Mouse (Mus musculus): ENCODE results near the gene C77080.
"Not testable (repeated sequence)": the region's sequence is repeated elsewhere in the genome, so short reads cannot be mapped to it uniquely, and the experiment has no call there.

Gene C77080

GRCm38 (mm10) chr4:129218569-129219175 lies 42.5 kb downstream of the C77080 start:
- DNase-seq (ENCODE audit: low spot score in 2 of 2) = no peak

- not testable (repeated sequence) for DNase-seq (ENCODE audit: low spot score in 2 of 2)
Observed at GRCm38 (mm10) chr4:129212486-129212885, 48.7 kb downstream of the C77080 start.

- DNase-seq (ENCODE audit: low spot score in 2 of 2) = no peak
Observed at GRCm38 (mm10) chr4:129211461-129211860, 49.7 kb downstream of the C77080 start.

GRCm38 (mm10) chr4:129209504-129209903 lies 51.7 kb downstream of the C77080 start:
- DNase-seq (ENCODE audit: low spot score in 2 of 2) = no peak

GRCm38 (mm10) chr4:129206792-129207191 lies 54.4 kb downstream of the C77080 start:
- no peak for DNase-seq (ENCODE audit: low spot score in 2 of 2)

- no peak for DNase-seq (ENCODE audit: low spot score in 2 of 2)
Observed at GRCm38 (mm10) chr4:129204655-129205054, 56.5 kb downstream of the C77080 start.

- no peak for DNase-seq (ENCODE audit: low spot score in 2 of 2)
Observed at GRCm38 (mm10) chr4:129197514-129197913, 63.7 kb downstream of the C77080 start.

GRCm38 (mm10) chr4:129194280-129194679 lies 66.9 kb downstream of the C77080 start:
- DNase-seq (ENCODE audit: low spot score in 2 of 2) = no peak

- DNase-seq (ENCODE audit: low spot score in 2 of 2) = no peak
Observed at GRCm38 (mm10) chr4:129191691-129192090, 69.5 kb downstream of the C77080 start.

- DNase-seq (ENCODE audit: low spot score in 2 of 2) = no peak
Observed at GRCm38 (mm10) chr4:129190538-129190937, 70.7 kb downstream of the C77080 start.

- peak; percentile 91 to 92 for DNase-seq (ENCODE audit: low spot score in 2 of 2)
Observed at GRCm38 (mm10) chr4:129189542-129190519, 71.4 kb downstream of the C77080 start, which contains the start of the genes S100pbp and Yars. Gene S100pbp (minus strand): TSS chr4:129189727. Gene Yars (plus strand): TSS chr4:129189760.

- DNase-seq (ENCODE audit: low spot score in 2 of 2) = peak in 1 of 2 experiments; percentile 35
Observed at GRCm38 (mm10) chr4:129188803-129189541, 72.2 kb downstream of the C77080 start.

GRCm38 (mm10) chr4:129188041-129188659 lies 73.1 kb downstream of the C77080 start:
- no peak for DNase-seq (ENCODE audit: low spot score in 2 of 2)

- no peak for DNase-seq (ENCODE audit: low spot score in 2 of 2)
Observed at GRCm38 (mm10) chr4:129179560-129179959, 81.6 kb downstream of the C77080 start.

- no peak for DNase-seq (ENCODE audit: low spot score in 2 of 2)
Observed at GRCm38 (mm10) chr4:129172529-129172928, 88.7 kb downstream of the C77080 start.

Measured in frontal cortex, postnatal 25 days (tissue).